Mouse (Mus musculus) adrenal gland, adult (tissue): ENCODE results near the gene Sac3d1.

ENCODE experiments used
- DNase-seq, 2 experiments: peaks; one replicate each; pipeline ENCODE4 v3.0.0; 2022 to 2023; ENCODE audit warnings: low spot score in 1 of 2; ENCODE audit not compliant: inconsistent age in 2 of 2

The Sac3d1 gene

GRCm38 (mm10) chr19:6070571-6071250 lies 47.7 kb downstream of the Sac3d1 start:
- no peak for DNase-seq

- no peak for DNase-seq
Measured at GRCm38 (mm10) chr19:6069851-6070250, 48.6 kb downstream of the Sac3d1 start.

GRCm38 (mm10) chr19:6068951-6069350 lies 49.5 kb downstream of the Sac3d1 start:
- no peak for DNase-seq

GRCm38 (mm10) chr19:6067724-6068415 lies 50.6 kb downstream of the Sac3d1 start, which contains the start of gene Tm7sf2:
TSS of gene Tm7sf2 (minus strand) at chr19:6068373.
- peak; percentile 96 to 97 for DNase-seq

GRCm38 (mm10) chr19:6067011-6067723 lies 51.3 kb downstream of the Sac3d1 start:
- DNase-seq, result peak; percentile 85 to 93

- no peak for DNase-seq
Measured at GRCm38 (mm10) chr19:6066571-6066970, 51.9 kb downstream of the Sac3d1 start.
